Mouse (Mus musculus): ENCODE measurements at regions not wholly inside any gene's neighbourhood (a gene's known extent, or its start where the extent isn't known, plus 50 kb on each side); places are given as distances from the start of the nearest gene placed in this dataset.

DNA sequence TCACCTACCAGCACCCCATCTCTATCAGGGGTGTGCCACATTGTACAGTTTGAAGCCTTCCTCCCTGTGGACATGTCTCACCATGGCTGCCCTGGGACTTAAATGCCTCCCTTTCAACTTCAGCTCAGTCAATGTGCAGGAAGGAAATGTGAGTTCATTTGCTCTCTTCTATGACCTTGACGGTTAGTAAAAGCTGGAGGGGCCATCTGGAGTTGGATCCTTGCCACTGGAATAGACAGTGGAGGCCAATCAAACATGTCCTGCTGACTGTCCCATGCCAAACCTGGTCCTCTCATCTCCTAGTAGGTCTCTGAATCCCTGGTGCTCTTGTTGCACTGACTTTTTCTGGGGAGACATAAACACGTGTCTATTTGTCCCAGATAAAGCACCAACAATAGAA is 220.2 kb downstream of the Abcc12 start:
- no peak for DNase-seq (ENCODE audit: extremely low read depth, insufficient read length, low spot score)

DNA sequence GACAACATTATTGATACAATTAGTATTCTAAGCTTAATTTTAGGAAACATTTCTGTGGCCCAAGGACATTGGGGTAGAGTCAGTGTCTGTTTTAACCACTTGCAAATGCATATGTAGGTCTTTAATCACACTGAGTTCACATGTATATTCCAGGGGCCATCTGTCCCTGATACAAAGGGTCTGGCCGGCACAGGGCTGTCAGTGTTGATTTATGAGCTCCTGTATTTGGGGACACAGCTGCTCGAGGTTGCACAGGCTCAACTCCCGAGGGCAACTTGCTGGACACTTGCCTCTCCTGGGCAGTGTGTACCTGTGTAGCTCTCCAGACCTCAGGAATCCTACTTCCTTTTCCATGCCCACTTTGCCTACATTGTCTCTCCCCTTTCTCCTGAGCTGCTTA is 221.0 kb downstream of the Abcc12 start:
- no peak for DNase-seq (ENCODE audit: extremely low read depth, insufficient read length, low spot score)

DNA sequence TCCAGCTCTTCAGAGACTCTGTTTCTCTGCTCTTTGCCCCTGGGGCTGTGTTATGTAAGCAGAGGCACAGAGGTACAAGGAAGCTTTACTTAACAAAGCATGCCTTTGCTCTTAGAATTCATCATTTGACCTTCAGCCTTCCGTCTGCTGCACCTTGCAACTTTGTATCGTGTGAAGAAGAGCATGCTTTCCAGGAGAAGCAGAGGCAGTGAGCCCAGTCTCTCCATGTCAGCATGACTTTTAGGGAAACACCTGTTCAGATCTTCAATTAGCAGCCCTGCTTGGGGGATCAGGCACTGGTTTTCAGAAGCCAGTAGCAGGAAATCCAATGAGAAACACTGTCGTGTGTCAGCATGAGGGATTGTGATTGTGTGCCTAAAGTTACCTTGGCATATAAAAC is 226.7 kb downstream of the Abcc12 start:
- DNase-seq (ENCODE audit: extremely low read depth, insufficient read length, low spot score) = no peak

DNA sequence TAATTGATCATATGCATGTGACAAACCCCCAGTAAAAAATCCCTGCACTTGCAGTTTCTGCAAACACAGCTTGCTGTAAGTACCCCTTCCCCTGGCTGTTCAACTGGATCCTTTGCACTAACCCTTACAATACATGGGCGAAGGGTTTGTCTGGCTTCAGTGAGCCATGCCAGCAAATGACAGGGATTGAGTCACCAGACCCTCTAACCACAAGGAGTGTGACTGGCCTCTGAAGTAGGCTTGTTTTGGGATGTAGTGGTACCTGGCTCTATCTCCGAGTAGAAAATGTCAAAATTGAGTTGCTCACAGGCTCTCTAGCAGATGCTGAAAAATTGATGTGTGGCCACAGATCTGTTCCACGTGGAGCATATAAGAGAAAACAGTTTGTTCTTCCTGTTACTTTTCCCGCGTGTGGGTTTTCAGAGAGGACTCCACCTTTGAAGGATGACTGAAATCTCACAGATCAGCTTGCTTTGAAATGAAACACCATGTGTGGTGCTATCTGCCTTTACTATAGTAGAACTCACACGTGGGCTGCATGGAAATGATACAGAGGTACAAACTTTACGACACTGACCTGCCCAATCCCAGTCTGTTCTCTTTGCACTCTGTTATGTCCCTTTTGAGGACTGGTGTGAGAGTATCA is 228.8 kb downstream of the Abcc12 start:
- peak; percentile 34 for DNase-seq (ENCODE audit: extremely low read depth, insufficient read length, low spot score)

DNA sequence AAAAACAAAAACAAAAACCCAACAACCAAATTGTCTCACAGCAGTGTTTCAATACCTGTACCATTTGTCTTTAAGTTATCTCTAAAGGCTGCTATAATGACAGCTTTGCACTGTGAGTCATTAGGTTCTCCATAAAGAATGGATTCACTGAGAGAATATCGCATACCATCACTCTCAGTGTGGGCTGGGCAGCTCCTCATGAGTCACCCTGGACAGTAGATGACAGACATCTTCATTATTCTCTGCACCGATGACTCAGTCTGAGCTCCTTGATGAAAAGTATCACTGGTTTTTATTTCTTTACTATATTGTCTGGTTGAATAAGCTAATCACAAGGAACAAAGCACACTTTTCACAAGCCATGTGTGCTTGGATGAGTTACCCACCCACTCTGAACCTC is 230.4 kb downstream of the Abcc12 start:
- peak; percentile 26 for DNase-seq (ENCODE audit: extremely low read depth, insufficient read length, low spot score)

DNA sequence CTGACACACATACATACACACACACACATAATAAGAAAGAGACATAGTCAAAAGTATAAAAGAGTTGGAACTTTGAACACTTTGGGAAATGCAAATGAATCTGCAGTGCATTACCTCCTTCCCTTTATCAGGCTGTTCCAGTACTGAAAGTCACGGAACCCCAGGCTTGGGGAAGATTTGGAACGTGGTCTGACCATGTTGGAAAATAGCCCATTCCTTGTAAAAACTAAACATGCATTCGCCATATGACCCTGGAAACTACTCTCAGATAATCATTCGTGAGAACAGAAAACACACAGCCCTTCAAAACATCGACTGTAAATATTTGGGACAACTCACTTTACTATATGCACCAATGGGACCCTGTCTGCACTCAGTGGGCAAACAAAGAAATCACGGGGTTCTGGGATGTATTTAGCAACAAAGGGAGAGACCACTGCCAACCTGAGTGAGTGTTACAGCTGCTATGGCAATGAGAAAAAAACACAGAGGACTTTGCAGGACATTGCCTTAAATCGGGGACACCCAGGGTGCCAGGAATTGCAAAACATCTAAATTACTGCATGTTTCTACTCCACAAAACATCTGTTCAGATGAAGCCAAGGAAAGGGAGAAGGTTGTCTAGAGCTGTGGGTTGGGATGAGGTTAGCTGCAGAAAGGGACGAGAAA is 238.3 kb downstream of the Abcc12 start:
- DNase-seq (ENCODE audit: extremely low read depth, insufficient read length, low spot score) = no peak

DNA sequence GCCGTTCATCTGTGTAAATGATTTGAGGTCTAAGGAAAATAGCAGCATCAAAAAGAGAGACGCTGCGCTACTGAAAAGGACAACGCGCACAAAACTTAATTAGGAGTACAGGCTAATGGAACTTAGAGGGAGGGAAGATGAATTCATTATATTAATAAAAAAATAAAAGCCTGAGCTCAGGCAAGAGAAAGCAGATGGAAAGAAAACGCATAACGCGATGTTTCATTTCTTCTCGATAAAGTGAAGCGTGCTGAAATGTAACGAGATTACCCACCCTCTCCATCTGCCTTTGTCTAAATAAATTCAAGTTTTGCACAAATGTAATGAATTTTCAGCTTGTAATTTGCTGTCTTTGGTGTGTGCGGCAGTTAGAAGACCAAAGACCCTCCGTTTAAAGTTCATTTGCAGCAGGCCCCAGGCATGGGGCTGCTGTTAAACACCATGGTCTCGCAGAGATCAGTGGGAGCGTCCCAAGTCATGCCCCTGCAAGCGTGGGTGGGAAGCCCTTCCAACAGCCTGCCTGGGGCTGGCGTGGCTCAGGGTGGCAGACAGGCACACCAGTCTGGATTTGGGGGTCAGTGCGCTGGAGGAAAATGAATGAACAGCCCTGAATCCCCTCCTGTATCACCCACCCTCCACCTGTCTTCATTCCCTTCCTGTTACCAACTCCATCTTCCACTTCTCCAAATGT is 241.8 kb downstream of the Abcc12 start:
- no peak for DNase-seq (ENCODE audit: extremely low read depth, insufficient read length, low spot score)

DNA sequence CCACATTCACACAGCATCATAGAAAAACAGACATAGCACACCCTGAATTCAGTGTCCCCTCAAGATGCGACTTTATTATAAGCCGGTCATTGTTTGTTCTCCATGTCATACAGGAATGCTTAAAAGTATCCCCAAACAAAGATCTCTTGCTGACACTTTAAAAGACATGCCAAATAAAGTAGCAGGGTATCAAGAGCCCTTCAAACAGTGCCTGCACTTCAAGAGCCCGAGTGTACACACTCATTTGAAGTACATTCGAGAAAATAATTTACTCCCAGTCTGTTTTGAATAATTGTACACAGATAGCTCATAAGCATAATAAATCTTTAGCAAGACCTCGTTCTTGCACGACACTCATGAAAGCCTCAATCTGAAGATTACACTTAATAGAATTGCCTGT is 249.1 kb downstream of the Abcc12 start:
- no peak for DNase-seq (ENCODE audit: extremely low read depth, insufficient read length, low spot score)

DNA sequence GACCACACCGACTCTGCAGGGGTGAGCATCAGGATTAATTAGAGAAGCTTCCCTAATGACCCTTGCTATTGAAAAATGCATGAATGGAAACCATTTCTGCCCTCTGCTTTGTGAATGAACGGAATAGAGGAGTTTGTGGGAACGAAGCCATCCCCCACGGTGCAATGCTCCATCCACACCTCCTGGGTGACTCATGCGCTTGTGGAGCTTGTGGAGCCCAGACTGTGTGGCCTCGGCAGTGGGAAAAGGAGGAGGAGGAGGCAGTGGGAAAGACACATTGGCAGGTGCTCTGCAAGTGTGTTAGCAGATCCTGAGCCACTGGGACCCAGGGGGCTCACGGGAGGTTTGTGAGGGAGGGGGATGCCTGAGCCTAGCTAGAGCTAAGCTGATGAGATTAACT is 251.9 kb downstream of the Abcc12 start:
- DNase-seq (ENCODE audit: extremely low read depth, insufficient read length, low spot score) = peak; percentile 13

DNA sequence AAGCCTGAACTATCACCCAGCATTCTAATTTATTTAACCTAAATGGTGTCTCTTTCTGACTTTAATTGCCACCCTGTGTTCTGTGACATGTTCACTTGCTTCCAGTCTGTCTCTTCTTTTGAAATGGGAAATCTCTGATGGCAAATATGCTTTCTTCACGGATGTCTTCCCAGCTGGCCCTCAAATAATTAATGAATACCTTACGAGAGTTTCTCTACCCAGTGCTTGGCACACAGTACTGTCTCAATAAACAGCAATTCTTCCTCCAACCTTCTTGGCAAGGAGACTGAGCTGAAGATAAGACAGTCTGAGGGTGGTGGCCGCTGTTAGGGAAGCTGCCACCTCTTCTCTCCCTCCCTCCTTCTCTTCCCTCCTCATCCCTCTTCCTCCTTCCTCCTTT is 252.5 kb downstream of the Abcc12 start:
- no peak for DNase-seq (ENCODE audit: extremely low read depth, insufficient read length, low spot score)

DNA sequence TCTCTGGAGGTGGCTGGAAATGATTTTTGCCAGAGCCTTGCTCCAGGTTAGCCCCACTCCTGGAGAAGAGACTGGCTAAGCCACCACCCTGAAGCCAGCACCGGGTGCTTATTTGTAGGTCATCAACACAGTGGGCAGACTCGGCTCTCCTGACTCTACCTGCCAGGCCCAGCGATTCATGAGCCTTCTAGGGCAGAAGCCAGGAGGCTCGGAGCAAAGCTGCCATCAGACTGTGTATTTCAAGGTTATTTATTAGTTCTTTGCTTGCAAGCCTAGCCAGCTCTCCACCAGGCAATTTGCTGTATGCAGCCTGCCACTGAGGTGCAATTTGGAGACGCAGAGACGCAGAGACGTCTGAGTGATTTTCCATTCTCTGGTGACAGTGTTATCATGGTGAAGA is 255.4 kb downstream of the Abcc12 start:
- DNase-seq (ENCODE audit: extremely low read depth, insufficient read length, low spot score) = no peak

DNA sequence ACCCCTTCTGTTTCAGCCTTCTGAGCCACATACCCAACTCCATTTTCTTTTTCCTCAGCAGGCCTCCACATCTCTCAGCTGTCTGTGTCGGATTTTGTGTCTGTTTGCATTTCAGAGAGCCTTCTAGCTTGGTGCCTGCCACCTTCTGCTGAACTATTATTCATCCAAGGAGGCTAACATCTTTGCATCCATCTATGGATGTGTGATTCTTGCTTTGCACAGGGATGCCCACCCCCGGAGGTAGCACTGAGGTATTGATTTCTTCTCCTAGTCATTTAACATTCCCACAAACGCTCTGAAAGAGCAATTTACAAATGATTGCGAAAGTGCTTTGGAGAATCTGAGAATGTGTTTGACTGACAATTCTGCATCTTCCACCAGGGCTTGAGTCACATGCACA is 255.9 kb downstream of the Abcc12 start:
- no peak for DNase-seq (ENCODE audit: extremely low read depth, insufficient read length, low spot score)

DNA sequence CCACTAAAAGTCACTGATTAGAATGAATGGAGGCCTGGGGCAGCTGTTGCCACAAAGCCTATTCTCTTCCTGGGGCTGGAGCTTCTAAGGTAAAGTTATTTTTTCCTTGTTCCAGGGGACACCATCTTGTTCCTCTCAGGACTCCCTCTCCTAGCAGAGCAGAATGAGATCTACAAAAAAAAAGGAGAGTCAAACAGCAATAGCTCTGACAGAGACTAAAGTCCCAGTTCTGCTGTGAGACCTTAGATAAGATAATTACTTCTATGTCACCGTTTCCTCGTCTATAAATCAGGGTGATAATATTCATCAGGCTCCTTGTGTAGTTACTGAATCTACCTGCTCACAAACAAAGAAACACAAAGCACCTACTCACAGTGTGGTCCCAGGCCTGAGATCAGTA is 256.7 kb downstream of the Abcc12 start:
- DNase-seq (ENCODE audit: extremely low read depth, insufficient read length, low spot score) = no peak

DNA sequence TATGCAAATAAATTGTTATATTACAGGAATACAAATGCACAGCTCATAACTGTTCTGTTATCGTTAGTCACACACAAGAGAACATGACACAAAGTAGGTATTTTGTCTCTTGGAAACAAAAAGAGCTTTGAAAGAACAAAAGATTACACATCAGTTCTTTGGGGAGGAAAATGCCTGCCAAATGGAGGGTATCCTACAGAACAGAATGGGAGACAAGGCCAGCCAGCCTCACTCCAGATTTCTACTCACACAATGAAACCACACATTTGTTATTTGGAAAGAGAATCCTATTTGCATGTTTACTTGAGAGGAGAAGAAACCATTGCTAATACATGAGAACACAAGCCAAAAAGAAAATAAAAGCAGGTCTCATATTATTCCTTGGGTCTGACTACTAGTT is 258.0 kb downstream of the Abcc12 start:
- no peak for DNase-seq (ENCODE audit: extremely low read depth, insufficient read length, low spot score)

DNA sequence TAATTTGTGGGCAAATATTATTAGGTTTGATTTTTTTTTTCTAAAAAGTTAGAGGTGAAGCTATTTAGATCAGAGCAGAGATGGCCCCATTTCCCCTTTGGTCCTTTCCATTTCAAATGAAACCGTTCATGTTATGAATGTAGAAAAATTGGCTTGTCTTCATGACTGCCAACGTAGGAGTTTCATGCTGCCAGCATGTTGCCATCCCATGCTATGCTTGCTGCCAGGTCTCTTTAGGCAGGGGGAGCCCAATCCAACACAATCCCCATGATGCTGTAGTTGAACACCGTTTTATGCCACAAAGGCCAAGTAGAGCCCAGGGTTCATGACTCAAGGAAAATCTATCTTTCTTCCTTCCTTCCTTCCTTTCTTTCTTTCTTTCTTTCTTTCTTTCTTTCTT is 259.5 kb downstream of the Abcc12 start:
- DNase-seq (ENCODE audit: extremely low read depth, insufficient read length, low spot score) = no peak

DNA sequence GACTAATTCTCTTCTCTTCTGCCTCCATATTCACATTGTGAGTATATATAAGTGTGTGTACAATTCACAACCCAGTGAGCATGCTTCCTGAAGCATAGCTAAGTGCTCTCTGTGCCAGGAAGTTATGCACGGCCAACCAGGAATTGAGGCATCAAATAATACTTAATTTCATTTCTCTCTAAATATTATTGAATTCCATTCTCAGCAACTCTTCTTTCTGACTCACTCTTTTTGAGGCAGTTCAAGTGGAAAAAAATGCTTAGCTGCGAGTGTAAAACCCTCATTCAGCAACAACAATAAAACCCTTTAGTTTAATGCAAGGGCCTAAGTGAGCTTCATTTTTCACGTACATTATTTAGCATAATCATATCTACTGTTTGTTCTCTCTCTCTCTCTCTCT is 262.0 kb downstream of the Abcc12 start:
- no peak for DNase-seq (ENCODE audit: extremely low read depth, insufficient read length, low spot score)

DNA sequence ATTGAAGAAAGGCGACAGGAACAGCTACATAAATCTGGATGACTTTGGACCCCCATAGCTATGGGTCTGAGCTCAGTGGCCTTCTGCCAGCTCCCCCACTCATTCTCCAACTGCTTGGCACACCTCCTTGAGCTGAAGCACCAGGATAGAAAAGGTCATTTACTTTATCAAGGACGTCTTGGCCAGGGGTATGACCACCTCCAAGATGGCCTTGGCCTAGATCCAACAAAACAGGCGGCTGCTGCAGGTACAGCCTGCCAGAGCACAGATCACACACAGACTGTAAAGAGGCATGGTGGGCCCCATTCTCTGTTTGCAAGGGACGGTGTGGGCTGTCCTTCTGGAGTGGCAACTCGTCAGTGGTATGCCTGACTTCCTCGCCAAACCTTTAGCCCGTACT is 264.2 kb downstream of the Abcc12 start:
- no peak for DNase-seq (ENCODE audit: extremely low read depth, insufficient read length, low spot score)

DNA sequence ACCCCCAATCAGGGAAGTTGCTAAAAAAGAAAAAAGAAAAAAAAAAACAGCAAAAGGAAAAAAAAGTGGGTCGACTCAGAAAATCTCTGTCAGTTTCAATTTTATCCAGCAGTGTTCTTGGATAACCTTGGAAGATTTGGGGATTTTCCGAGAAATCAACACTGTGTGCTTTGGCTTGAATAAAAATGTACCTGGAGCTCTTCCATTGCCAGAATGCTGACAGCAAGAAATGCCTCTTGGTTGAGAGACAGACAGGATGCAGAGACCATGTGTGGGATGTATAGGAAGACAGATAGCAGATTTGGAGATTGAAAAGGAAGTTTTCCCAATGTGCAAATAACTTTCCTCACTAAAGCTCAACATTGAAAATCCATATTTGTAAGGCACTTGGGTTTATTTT is 271.0 kb downstream of the Abcc12 start:
- DNase-seq (ENCODE audit: extremely low read depth, insufficient read length, low spot score) = no peak

DNA sequence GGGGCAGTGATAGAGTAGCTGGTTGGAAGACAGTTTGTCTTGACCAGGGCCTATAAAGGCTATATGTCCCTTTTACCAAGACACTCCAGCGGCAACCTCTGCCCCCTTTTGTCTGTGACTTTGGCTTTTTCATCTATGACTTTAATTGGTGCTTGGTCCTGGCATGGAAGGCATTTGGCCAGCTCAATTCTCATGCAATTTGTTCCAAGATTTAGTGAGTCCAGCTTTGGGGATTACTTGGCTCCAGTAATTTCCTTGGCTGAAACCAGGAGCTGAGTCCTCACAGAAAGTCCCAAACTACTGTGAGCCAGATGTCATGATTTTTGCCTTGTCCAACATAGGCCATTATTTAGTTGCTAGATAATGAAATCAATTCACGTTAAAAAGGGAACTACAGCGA is 273.1 kb downstream of the Abcc12 start:
- DNase-seq (ENCODE audit: extremely low read depth, insufficient read length, low spot score) = no peak

DNA sequence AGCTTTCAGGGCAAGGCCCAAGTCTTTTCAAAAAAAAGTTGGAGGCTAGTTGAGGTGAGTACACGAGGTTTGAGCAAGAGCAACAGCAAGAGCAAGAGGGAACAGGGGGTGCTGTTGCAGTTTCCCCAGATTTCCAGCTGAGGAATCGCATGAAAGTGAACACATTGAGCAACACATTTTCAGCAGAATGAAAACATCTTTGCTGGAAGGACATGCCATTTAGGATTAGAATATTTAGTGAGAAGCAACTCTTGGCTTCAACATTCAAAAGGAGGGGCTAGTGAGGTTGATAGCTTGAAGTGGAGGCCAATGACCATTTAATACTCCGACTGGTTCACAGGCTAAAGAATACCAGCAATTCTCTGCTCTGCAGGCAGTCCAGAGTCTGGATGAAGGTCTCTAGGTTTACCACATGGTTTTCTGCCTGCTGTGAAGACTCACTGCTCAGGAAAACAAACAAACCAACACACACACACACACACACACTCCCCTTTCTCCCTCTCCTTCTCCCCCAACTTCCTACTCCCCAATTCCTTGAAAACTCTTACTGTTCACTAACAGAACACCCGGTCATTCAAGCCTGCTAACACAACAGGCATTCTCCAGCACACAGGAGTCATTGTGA is 278.5 kb downstream of the Abcc12 start:
- no peak for DNase-seq (ENCODE audit: extremely low read depth, insufficient read length, low spot score)

DNA sequence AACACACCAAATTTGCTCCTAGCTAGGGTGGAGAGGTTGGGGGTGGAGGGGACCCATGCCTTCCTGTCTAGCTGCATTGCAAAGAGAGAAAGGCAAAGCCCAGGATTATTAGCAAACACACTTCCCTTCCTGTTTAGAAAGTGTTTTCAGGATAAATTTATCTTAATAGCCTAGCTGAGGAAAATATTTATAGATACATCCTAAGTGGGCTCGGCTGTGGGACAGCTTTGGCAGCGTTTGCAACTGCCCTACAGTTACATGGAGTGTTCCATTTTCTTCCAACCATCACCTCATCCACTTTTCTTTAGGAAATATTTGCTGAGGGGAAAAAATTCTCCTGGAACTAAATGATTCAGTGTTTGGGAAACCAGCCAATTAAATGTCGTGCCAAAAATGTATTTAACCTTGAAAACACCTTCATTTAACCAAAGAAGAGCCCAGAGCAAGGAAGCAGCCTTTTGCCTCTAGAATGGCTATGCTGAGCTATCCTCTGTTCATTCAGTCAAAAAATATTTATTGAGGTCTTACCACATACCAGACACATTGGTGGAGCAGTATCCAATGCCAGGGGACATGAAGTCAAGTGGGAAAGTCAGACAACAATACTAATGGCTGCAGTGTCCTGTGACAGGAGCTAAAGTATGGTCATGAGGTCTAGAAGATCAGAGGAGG is 291.6 kb downstream of the Abcc12 start:
- DNase-seq (ENCODE audit: extremely low read depth, insufficient read length, low spot score) = peak; percentile 4

Measured in 3134 (cell line).